Mouse (Mus musculus): Measurements from ENCODE around the gene Evi2a. TPM values are rescaled to one million over a fixed set of nuclear protein-coding genes. Genes with fewer than 3 reads are reported as not detected.

Evi2a gene
- polyA plus RNA-seq, 1 experiment from 2014 or later, result 3.5 TPM

- Histone ChIP-seq H3K27ac (ENCODE audit: low read length) (no peak overlapping the region), H3K4me3 (ENCODE audit: low read length) (no peak overlapping the region), H3K27me3 (ENCODE audit: control insufficient read depth, insufficient read depth, low read length) (no peaks in the 10 kb centered on the region), H3K36me3 (ENCODE audit: control insufficient read depth, insufficient read depth) (no peaks in the 10 kb centered on the region), H3K4me1 (ENCODE audit: control insufficient read depth, insufficient read depth, low read length) (no peaks in the 10 kb centered on the region), H3K4me2 (ENCODE audit: low read depth, low read length) (no peak overlapping the region), H3K9ac (ENCODE audit: low read length) (no peak overlapping the region), H3K9me3 (replicated peaks; ENCODE audit: control insufficient read depth, low read length) (no peaks in the 10 kb centered on the region)
- ATAC-seq (replicated peaks; ENCODE audit: extremely low read depth, insufficient read depth, low FRiP score), result no peak
These were observed 45.7 kb downstream of the Evi2a start for GRCm38 (mm10) chr11:79484721-79485120.

DNA sequence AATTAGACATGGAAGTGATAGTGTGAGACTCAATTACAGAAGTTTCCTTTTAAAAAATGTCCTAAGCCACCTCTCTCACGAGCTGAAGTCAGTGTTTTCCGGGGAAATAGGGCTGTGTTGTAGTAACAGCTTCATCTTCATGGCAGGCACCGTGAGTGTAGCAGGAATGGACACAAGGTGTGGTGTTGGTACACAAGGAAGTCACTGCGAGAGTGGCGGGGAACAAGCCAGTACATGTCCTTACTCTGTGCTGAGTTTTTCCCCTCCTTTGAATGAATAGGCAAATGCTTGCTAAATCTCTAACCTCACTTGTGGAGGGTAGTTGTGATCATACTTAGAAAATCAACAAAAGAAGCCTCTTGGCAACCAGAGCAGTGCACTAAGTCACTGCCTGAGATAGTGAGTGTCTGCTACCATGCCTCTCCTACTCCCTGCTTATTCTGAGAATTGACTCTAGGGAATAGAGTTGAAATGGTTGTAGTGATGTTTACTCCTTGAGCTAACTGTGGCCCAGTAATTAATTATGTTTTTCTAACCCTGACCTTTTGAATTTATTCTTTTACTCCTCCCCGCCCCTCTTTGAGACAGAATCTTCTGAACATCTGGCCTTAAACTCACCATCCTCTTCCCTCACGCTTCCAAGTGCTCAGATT lies 46.4 kb downstream of the Evi2a start:
- H3K9me3 ChIP-seq (replicated peaks; ENCODE audit: control insufficient read depth, low read length), result no peaks in the 10 kb centered on the region
- no peaks in the 10 kb centered on the region for H3K4me1 ChIP-seq (ENCODE audit: control insufficient read depth, insufficient read depth, low read length)
- no peak overlapping the region for H3K27ac ChIP-seq (ENCODE audit: low read length)
- no peak overlapping the region for H3K9ac ChIP-seq (ENCODE audit: low read length)
- H3K36me3 ChIP-seq (ENCODE audit: control insufficient read depth, insufficient read depth), result no peaks in the 10 kb centered on the region
- H3K27me3 ChIP-seq (ENCODE audit: control insufficient read depth, insufficient read depth, low read length), result no peaks in the 10 kb centered on the region
- WGBS, result 84% methylated on average over 7 of the region's 7 CpGs
- no peak overlapping the region for H3K4me3 ChIP-seq (ENCODE audit: low read length)
- no peak overlapping the region for H3K4me2 ChIP-seq (ENCODE audit: low read depth, low read length)
- no peak for ATAC-seq (replicated peaks; ENCODE audit: extremely low read depth, insufficient read depth, low FRiP score)

DNA sequence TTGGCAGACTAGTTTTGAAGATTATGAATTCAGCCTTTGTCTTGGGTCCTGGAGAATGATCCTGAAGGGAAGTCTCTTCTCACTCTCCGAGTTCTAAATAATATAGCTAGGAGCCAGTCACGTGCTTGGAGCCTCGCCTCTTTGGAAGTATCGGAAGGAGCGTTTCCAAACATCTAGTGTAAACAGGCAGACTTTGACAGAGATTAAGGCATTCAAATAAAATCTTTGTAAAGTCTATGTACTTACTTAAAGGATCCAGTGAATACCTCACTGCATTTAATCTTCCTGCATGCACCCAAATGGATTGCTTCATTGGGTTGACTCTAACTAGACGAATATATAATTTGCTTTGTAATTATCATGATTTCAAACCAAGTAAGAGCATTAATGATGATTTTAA lies 47.0 kb downstream of the Evi2a start:
- H3K27me3 ChIP-seq (ENCODE audit: control insufficient read depth, insufficient read depth, low read length), result no peaks in the 10 kb centered on the region
- no peak for ATAC-seq (replicated peaks; ENCODE audit: extremely low read depth, insufficient read depth, low FRiP score)
- H3K36me3 ChIP-seq (ENCODE audit: control insufficient read depth, insufficient read depth), result no peaks in the 10 kb centered on the region
- WGBS, result 88% methylated on average over 6 of the region's 6 CpGs
- H3K27ac ChIP-seq (ENCODE audit: low read length), result no peak overlapping the region
- no peak overlapping the region for H3K4me2 ChIP-seq (ENCODE audit: low read depth, low read length)
- H3K9me3 ChIP-seq (replicated peaks; ENCODE audit: control insufficient read depth, low read length), result no peaks in the 10 kb centered on the region
- H3K9ac ChIP-seq (ENCODE audit: low read length), result no peak overlapping the region
- H3K4me1 ChIP-seq (ENCODE audit: control insufficient read depth, insufficient read depth, low read length), result no peaks in the 10 kb centered on the region
- H3K4me3 ChIP-seq (ENCODE audit: low read length), result no peak overlapping the region

Other genes starting within 250 kb of the Evi2a start
- gene Gm9964, start 233.7 kb downstream of the Evi2a start, polyA plus RNA-seq (2015; fragmentation: Nextera tagmentation; extraction: Ambion mirVana), result not detected in 2 replicates
- gene Nf1, start 190.9 kb downstream of the Evi2a start, polyA plus RNA-seq (2015; fragmentation: Nextera tagmentation; extraction: Ambion mirVana), result 3.4 and 3.8 TPM in 2 replicates
- 0.06 and 0.08 TPM in 2 replicates for gene Omg, start 26.5 kb downstream of the Evi2a start, polyA plus RNA-seq (2015; fragmentation: Nextera tagmentation; extraction: Ambion mirVana)
- 1.2 and 2.0 TPM in 2 replicates for gene Evi2b, start 6.8 kb downstream of the Evi2a start, polyA plus RNA-seq (2015; fragmentation: Nextera tagmentation; extraction: Ambion mirVana)
- gene Evi2, start within 50 bp of the Evi2a start, polyA plus RNA-seq (2015; fragmentation: Nextera tagmentation; extraction: Ambion mirVana), result 0.45 and 0.83 TPM in 2 replicates
- gene Rab11fip4, start 60.6 kb upstream of the Evi2a start, polyA plus RNA-seq (2015; fragmentation: Nextera tagmentation; extraction: Ambion mirVana), result 1.7 and 2.7 TPM in 2 replicates